Mouse (Mus musculus) neural tube, embryonic 14.5 days (tissue): ENCODE data around the gene Rnasel. TPM values are rescaled to one million over a fixed set of nuclear protein-coding genes. Genes with fewer than 3 reads are reported as not detected.

ENCODE experiments used
- ATAC-seq: fragments of 200-750 bp; cut with Nextera tagmentation; 2 replicates; pipeline ENCODE4 v1.8.0; 2017; ENCODE audit warnings: low read depth, mild to moderate bottlenecking, moderate TSS enrichment, moderate library complexity
- H3K27ac ChIP-seq: fragments of 300-500 bp; sonication (generic); 2 replicates; pipeline ENCODE4 v1.5.1; 2014; ENCODE audit warnings: low read depth, mild to moderate bottlenecking, control low read depth, low read length, moderate library complexity, mixed read lengths
- H3K27me3 ChIP-seq: fragments of 300-500 bp; sonication (generic); 2 replicates; pipeline ENCODE4 v1.6.1; 2014; ENCODE audit warnings: low read length; ENCODE audit not compliant: control insufficient read depth, insufficient read depth
- H3K36me3 ChIP-seq: fragments of 300-500 bp; sonication (generic); 2 replicates; pipeline ENCODE4 v1.6.1; 2014; ENCODE audit warnings: low read length, mixed read lengths; ENCODE audit not compliant: control insufficient read depth, insufficient read depth
- H3K4me1 ChIP-seq: fragments of 300-500 bp; sonication (generic); 2 replicates; pipeline ENCODE4 v1.6.1; 2014; ENCODE audit warnings: low read length; ENCODE audit not compliant: control insufficient read depth, insufficient read depth
- H3K4me2 ChIP-seq: fragments of 300-500 bp; sonication (generic); 2 replicates; pipeline ENCODE4 v1.6.1; 2014; ENCODE audit warnings: mild to moderate bottlenecking, low read depth, low read length, control low read depth
- H3K4me3 ChIP-seq: fragments of 300-500 bp; sonication (generic); 2 replicates; pipeline ENCODE4 v1.5.1; 2014; ENCODE audit warnings: low read depth, low read length, control low read depth, mixed read lengths
- H3K9ac ChIP-seq: fragments of 300-500 bp; sonication (generic); replicated peaks from 2 replicates; pipeline ENCODE4 v1.6.1; 2014; ENCODE audit warnings: low read depth, mild to moderate bottlenecking, control low read depth, low read length, mixed read lengths
- H3K9me3 ChIP-seq: fragments of 300-500 bp; sonication (generic); 2 replicates; pipeline ENCODE4 v1.6.1; 2016; ENCODE audit warnings: low read length; ENCODE audit not compliant: control insufficient read depth
- WGBS: fragments of 180-500 bp; shearing (Covaris S2); extraction: QIAGEN DNeasy Blood & Tissue Kit; methylation state at CpG from one replicate; pipeline ENCODE4 v1.1.7; 2014; 5-methylcytosine and 5-hydroxymethylcytosine counted together
- polyA plus RNA-seq: library from polyadenylated mRNA; unstranded; fragments of >200 nt; fragmentation: Nextera tagmentation; extraction: Ambion mirVana; gene quantifications from 2 replicates; pipeline ENCODE4 v1.2.1, GENCODE M21; 2014

Rnasel gene
- polyA plus RNA-seq, 1 experiment from 2014 or later = 38.0 TPM

- Histone ChIP-seq H3K36me3 (no peaks in the 10 kb centered on the region), H3K4me2 (no peak overlapping the region), H3K27me3 (no peaks in the 10 kb centered on the region), H3K9me3 (no peaks in the 10 kb centered on the region), H3K27ac (no peak overlapping the region), H3K4me1 (no peaks in the 10 kb centered on the region), H3K4me3 (no peak overlapping the region), H3K9ac (no peak overlapping the region)
- no peak for ATAC-seq
- 84% methylated on average over 7 of the region's 7 CpGs for WGBS
Observed at GRCm38 (mm10) chr1:153802691-153803090, 53.5 kb downstream of the Rnasel start.

- no peaks in the 10 kb centered on the region for H3K36me3 ChIP-seq
- H3K9me3 ChIP-seq = no peaks in the 10 kb centered on the region
- no peak for ATAC-seq
- 69% methylated on average over 8 of the region's 8 CpGs for WGBS
- H3K4me3 ChIP-seq = no peak overlapping the region
- no peaks in the 10 kb centered on the region for H3K4me1 ChIP-seq
- H3K27ac ChIP-seq = no peak overlapping the region
- no peak overlapping the region for H3K9ac ChIP-seq
- no peak overlapping the region for H3K4me2 ChIP-seq
- no peaks in the 10 kb centered on the region for H3K27me3 ChIP-seq
Observed at GRCm38 (mm10) chr1:153803530-153803929, 54.3 kb downstream of the Rnasel start.

- no peak overlapping the region for H3K27ac ChIP-seq
- H3K9ac ChIP-seq = no peak overlapping the region
- no peaks in the 10 kb centered on the region for H3K27me3 ChIP-seq
- no peaks in the 10 kb centered on the region for H3K4me1 ChIP-seq
- no peak overlapping the region for H3K4me2 ChIP-seq
- no peaks in the 10 kb centered on the region for H3K9me3 ChIP-seq
- ATAC-seq = no peak
- no peaks in the 10 kb centered on the region for H3K36me3 ChIP-seq
- no peak overlapping the region for H3K4me3 ChIP-seq
- WGBS = 59% methylated on average over 13 of the region's 13 CpGs
Observed at GRCm38 (mm10) chr1:153807390-153807993, 58.3 kb downstream of the Rnasel start.

Other genes starting within 250 kb of the Rnasel start
- gene Npl, start 199.4 kb upstream of the Rnasel start, polyA plus RNA-seq = 14.4 and 16.3 TPM in 2 replicates
- 12.1 and 15.3 TPM in 2 replicates for gene Rgs8, start 96.4 kb upstream of the Rnasel start, polyA plus RNA-seq
- 5.8 and 8.3 TPM in 2 replicates for gene Rgs16, start 9.1 kb upstream of the Rnasel start, polyA plus RNA-seq
- gene Rgsl1, start 94.7 kb downstream of the Rnasel start, polyA plus RNA-seq = 0.19 and 0.55 TPM in 2 replicates
- gene Teddm1b, start 124.9 kb downstream of the Rnasel start, polyA plus RNA-seq = 0.21 and 0.35 TPM in 2 replicates
- gene Teddm1a, start 142.3 kb downstream of the Rnasel start, polyA plus RNA-seq = not detected in 2 replicates
- 191 and 226 TPM in 2 replicates for gene Glul, start 150.5 kb downstream of the Rnasel start, polyA plus RNA-seq
- gene Teddm2, start 150.8 kb downstream of the Rnasel start, polyA plus RNA-seq = 1.3 TPM in 2 replicates